Mouse (Mus musculus): ENCODE data around the gene Gnl3.

DNA sequence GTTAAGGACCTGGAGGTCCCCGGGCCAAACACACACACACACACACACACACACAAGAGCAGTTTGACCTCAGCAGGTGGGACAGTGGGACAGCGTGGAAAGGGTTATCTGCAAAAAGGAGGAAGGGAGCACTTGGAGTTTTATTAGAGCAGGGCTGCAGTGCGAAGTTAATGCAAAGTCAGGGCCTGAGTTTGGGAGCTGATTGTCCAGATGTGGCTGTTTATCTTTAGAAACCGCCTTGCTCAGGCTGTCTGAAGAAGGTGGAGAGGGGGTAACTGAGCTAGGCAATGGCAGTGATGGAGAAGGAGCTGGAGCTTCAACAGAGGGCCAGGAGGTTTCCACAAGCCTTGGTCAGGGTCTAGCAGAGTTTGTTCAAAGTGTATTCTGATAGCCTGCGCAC, 12.2 kb downstream of the Gnl3 start:
- TF ChIP-seq CTCF (IDR thresholded peaks at IDR 0.05; ENCODE audit: low read depth, low read length), result no peak
- TF ChIP-seq POLR2A (IDR thresholded peaks at IDR 0.05; ENCODE audit: borderline replicate concordance, low read depth, low read length), result no peak

Data from bone marrow macrophage, adult 2 months (primary cell).